Mouse (Mus musculus): ENCODE measurements around the gene Ogn. TPM values are rescaled to one million over a fixed set of nuclear protein-coding genes. Genes with fewer than 3 reads are reported as not detected.

The Ogn gene
- total and polyA plus RNA-seq, 3 experiments: 0.04 to 0.06 TPM; not detected in 1

DNA sequence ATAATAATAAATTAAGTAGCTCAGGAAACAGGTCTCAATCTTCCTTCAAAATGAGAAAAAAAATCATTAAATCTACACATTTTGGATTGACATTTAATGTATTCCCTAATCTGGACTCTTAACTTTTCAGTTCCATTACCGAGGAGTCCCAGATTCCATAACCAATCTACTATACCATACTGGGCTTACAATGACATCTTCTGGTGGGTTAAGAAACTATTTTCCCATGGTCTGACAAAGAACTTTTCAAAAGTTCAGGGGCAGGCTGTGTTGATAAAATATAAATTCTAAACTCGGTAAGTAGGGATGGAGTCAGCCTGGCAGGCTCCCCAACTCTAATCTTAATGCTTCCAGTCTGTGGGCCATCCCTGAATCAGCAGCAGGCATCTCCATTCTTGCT is 43.3 kb downstream of the Ogn start (continued):
- TF ChIP-seq MAFK (IDR thresholded peaks at IDR 0.05; ENCODE audit: borderline replicate concordance, low read depth, low read length): no peak
- no peak for TF ChIP-seq UBTF (IDR thresholded peaks at IDR 0.05; ENCODE audit: borderline replicate concordance, insufficient read depth, low read depth, low read length)
- TF ChIP-seq USF1 (IDR thresholded peaks at IDR 0.05; ENCODE audit: low read depth, low read length): no peak
- TF ChIP-seq ZC3H11A (IDR thresholded peaks at IDR 0.05; ENCODE audit: low read depth, low read length): peak; percentile 22; the same call in 1 of the 2 replicates
- TF ChIP-seq TCF12 (IDR thresholded peaks at IDR 0.05; ENCODE audit: low read depth, low read length): no peak
- TF ChIP-seq TBP (IDR thresholded peaks at IDR 0.05; ENCODE audit: low read depth, low read length): no peak
- no peak for TF ChIP-seq MAX (IDR thresholded peaks at IDR 0.05; ENCODE audit: low read length)

GRCm38 (mm10) chr13:49651781-49652351 is 44.0 kb downstream of the Ogn start:
- Histone ChIP-seq H3K27me3 (ENCODE audit: control insufficient read depth in 1 of 2, insufficient read depth in 2 of 2, low read length in 2 of 2) (no peaks in the 10 kb centered on the region), H3K36me3 (ENCODE audit: control insufficient read depth in 1 of 2, insufficient read depth in 2 of 2, low read length in 2 of 2) (peaks cover 6 to 12% of the 10 kb centered on the region in 2 experiments), H3K9me3 (replicated peaks; ENCODE audit: insufficient read depth, low read length) (no peaks in the 10 kb centered on the region), H3K79me2 (ENCODE audit: control insufficient read depth, insufficient read depth, low read length, poor library complexity) (peaks cover 17% of the 10 kb centered on the region), H3K27ac (ENCODE audit: control insufficient read depth, low read depth, low read length) (no peak overlapping the region), H3K9ac (ENCODE audit: control insufficient read depth, low read depth, low read length, poor library complexity, severe bottlenecking) (peak overlapping the region; percentile 92), H3K4me3 (ENCODE audit: control insufficient read depth in 1 of 2, insufficient read depth in 1 of 2, low read depth in 2 of 2, low read length in 2 of 2) (peak overlapping the region; percentile 89 to 98), H3K4me1 (ENCODE audit: control insufficient read depth in 1 of 2, insufficient read depth in 2 of 2, low read length in 2 of 2) (peaks cover 4 to 5% of the 10 kb centered on the region in 2 experiments; a peak in 3 of 4 replicates)
- DNase-seq (ENCODE audit: low read depth, low spot score): peak; percentile 23
- TF ChIP-seq MAFK (IDR thresholded peaks at IDR 0.05; ENCODE audit: borderline replicate concordance, low read depth, low read length): no peak
- no peak for TF ChIP-seq TAL1 (IDR thresholded peaks at IDR 0.05; ENCODE audit: low read length)
- no peak for TF ChIP-seq MEF2A (IDR thresholded peaks at IDR 0.05; ENCODE audit: extremely low read depth, insufficient replicate concordance, low read depth, low read length, poor library complexity, severe bottlenecking)
- TF ChIP-seq ZNF384 (IDR thresholded peaks at IDR 0.05; ENCODE audit: low read depth, low read length): peak; percentile 88
- no peak for TF ChIP-seq MAZ (IDR thresholded peaks at IDR 0.05; ENCODE audit: low read depth, low read length)
- TF ChIP-seq SIN3A (IDR thresholded peaks at IDR 0.05; ENCODE audit: low read length): no peak
- 0 out of 2 replicates have a peak, but pooled peaks have one; percentile 10 for TF ChIP-seq ETS1 (IDR thresholded peaks at IDR 0.05; ENCODE audit: low read depth, low read length)

DNA sequence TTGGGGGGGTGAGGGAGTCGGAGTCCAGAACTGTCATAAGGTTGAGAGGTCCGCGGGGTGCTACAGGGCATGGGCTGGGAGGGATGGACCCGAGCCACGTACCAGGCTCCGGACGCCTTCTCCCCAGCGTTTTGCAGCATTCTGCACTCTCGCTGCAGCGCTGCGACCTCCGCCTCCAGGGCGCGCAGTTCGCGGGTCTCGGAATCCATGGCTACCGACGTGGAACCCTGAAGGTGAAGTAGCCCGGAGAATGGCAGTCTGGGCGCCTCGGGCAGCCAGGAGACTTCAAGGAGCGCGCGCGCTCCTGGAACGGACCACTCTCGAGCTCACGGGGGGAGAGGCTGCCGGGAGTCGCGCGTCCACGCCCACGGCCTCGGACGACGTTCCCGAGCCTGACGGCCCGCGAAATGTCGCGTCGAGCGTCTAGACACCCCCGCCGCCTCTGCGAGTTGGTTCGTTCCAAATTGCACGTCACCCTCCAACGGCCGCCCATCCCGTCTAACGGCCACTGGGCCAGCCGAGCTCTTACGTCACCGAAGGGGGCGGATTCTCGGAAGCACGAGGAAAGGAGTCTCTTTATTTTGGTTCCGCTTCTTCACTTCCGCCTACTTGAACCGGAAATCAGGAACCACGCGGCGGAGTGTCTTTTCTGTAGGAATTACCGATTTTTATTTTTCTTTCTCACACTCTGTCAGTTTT is 44.8 kb downstream of the Ogn start, which contains the start of the genes Cenpp and Nol8:
Gene Cenpp, minus strand, starts transcription at position 305 of the 699 bp plus-strand sequence.
Gene Nol8, plus strand, starts transcription at position 598 of the 699 bp plus-strand sequence.
- H3K9ac ChIP-seq (ENCODE audit: control insufficient read depth, low read depth, low read length, poor library complexity, severe bottlenecking): peak within 1 kb of the TSS; percentile 92
- no peaks in the 10 kb centered on the region for H3K9me3 ChIP-seq (replicated peaks; ENCODE audit: insufficient read depth, low read length)
- H3K36me3 ChIP-seq (ENCODE audit: control insufficient read depth in 1 of 2, insufficient read depth in 2 of 2, low read length in 2 of 2): peaks cover 9 to 15% of the 10 kb centered on the region in 2 experiments
- no peaks in the 10 kb centered on the region for H3K27me3 ChIP-seq (ENCODE audit: control insufficient read depth in 1 of 2, insufficient read depth in 2 of 2, low read length in 2 of 2)
- H3K27ac ChIP-seq (ENCODE audit: control insufficient read depth, low read depth, low read length): peak within 1 kb of the TSS; percentile 95
- peaks cover 17% of the 10 kb centered on the region for H3K79me2 ChIP-seq (ENCODE audit: control insufficient read depth, insufficient read depth, low read length, poor library complexity)
- peak within 1 kb of the TSS; percentile 89 to 98 for H3K4me3 ChIP-seq (ENCODE audit: control insufficient read depth in 1 of 2, insufficient read depth in 1 of 2, low read depth in 2 of 2, low read length in 2 of 2)
- peaks cover 4 to 8% of the 10 kb centered on the region in 2 experiments; a peak in 3 of 4 replicates for H3K4me1 ChIP-seq (ENCODE audit: control insufficient read depth in 1 of 2, insufficient read depth in 2 of 2, low read length in 2 of 2)
- peak; percentile 99 for DNase-seq (ENCODE audit: low read depth, low spot score)
- TF ChIP-seq KAT2A (conservative IDR thresholded peaks at IDR 0.05; ENCODE audit: low read depth, low read length): peak; percentile 47; the same call in 1 of the 2 replicates
- no peak for TF ChIP-seq ZC3H11A (IDR thresholded peaks at IDR 0.05; ENCODE audit: low read depth, low read length)
- peak; percentile 52; the same call in 1 of the 2 replicates for TF ChIP-seq TCF12 (IDR thresholded peaks at IDR 0.05; ENCODE audit: low read depth, low read length)
- TF ChIP-seq ELF1 (IDR thresholded peaks at IDR 0.05; ENCODE audit: low read depth, low read length): peak; percentile 80
- TF ChIP-seq SMC3 (IDR thresholded peaks at IDR 0.05; ENCODE audit: low read depth, low read length): no peak
- TF ChIP-seq MYB (IDR thresholded peaks at IDR 0.05; ENCODE audit: low read depth, low read length): peak; percentile 95
- no peak for TF ChIP-seq JUND (IDR thresholded peaks at IDR 0.05; ENCODE audit: low read depth, low read length)
- TF ChIP-seq NELFE (IDR thresholded peaks at IDR 0.05; ENCODE audit: low read depth, low read length): peak; percentile 61
- peak; percentile 100; the same call in 1 of the 2 replicates for TF ChIP-seq SIN3A (IDR thresholded peaks at IDR 0.05; ENCODE audit: low read length)
- TF ChIP-seq HCFC1 (IDR thresholded peaks at IDR 0.05; ENCODE audit: low read depth, low read length): peak; percentile 88
- TF ChIP-seq ETS1 (IDR thresholded peaks at IDR 0.05; ENCODE audit: low read depth, low read length): peak; percentile 72; the same call in 1 of the 2 replicates
- TF ChIP-seq ZKSCAN1 (IDR thresholded peaks at IDR 0.05; ENCODE audit: low read depth, low read length): no peak
- peak; percentile 2; the same call in 1 of the 2 replicates for TF ChIP-seq POLR2AphosphoS2 (IDR thresholded peaks at IDR 0.05; ENCODE audit: low read length)
- TF ChIP-seq MXI1 (IDR thresholded peaks at IDR 0.05; ENCODE audit: low read depth, low read length): no peak
- TF ChIP-seq E2F4 (IDR thresholded peaks at IDR 0.05; ENCODE audit: borderline replicate concordance, low read depth, low read length): peak; percentile 90; the same call in 1 of the 2 replicates
- TF ChIP-seq MAX (IDR thresholded peaks at IDR 0.05; ENCODE audit: low read length): peak; percentile 99
- TF ChIP-seq MEF2A (IDR thresholded peaks at IDR 0.05; ENCODE audit: extremely low read depth, insufficient replicate concordance, low read depth, low read length, poor library complexity, severe bottlenecking): no peak
- TF ChIP-seq CHD1 (IDR thresholded peaks at IDR 0.05; ENCODE audit: low read depth, low read length): peak; percentile 99

Measured in MEL (cell line).